Mouse (Mus musculus) MEL (cell line): ENCODE measurements around the gene Cab39.

ENCODE experiments used
- CTCF ChIP-seq, 3 experiments: IDR thresholded peaks in 2 of 3; conservative IDR thresholded peaks in 1 of 3; 2 replicates each; pipeline ENCODE4 v1.5.1; 2011 to 2012; ENCODE audit warnings: low read length in 3 of 3, low read depth in 2 of 3, mild to moderate bottlenecking in 2 of 3, improper control_type of control experiment in 1 of 3, inconsistent platforms in 1 of 3, mixed read lengths in 1 of 3, moderate library complexity in 1 of 3; ENCODE audit not compliant: control insufficient read depth in 1 of 3, insufficient read depth in 1 of 3, poor library complexity in 1 of 3, severe bottlenecking in 1 of 3
- EP300 ChIP-seq, 2 experiments: IDR thresholded peaks; 2 replicates each; pipeline ENCODE4 v1.6.1; 2011; ENCODE audit warnings: improper control_type of control experiment in 2 of 2, low read length in 2 of 2, low read depth in 1 of 2, mild to moderate bottlenecking in 1 of 2
- GATA1 ChIP-seq: IDR thresholded peaks from 2 replicates; pipeline ENCODE4 v1.6.1; 2011; ENCODE audit warnings: low read depth, low read length, improper control_type of control experiment
- POLR2A ChIP-seq, 2 experiments: IDR thresholded peaks; 2 replicates each; pipeline ENCODE4 v1.6.1; 2011 to 2012; ENCODE audit warnings: low read length in 2 of 2, mild to moderate bottlenecking in 2 of 2, control low read depth in 1 of 2, improper control_type of control experiment in 1 of 2, low read depth in 1 of 2, moderate library complexity in 1 of 2; ENCODE audit not compliant: control insufficient read depth in 1 of 2, insufficient read depth in 1 of 2, poor library complexity in 1 of 2

DNA sequence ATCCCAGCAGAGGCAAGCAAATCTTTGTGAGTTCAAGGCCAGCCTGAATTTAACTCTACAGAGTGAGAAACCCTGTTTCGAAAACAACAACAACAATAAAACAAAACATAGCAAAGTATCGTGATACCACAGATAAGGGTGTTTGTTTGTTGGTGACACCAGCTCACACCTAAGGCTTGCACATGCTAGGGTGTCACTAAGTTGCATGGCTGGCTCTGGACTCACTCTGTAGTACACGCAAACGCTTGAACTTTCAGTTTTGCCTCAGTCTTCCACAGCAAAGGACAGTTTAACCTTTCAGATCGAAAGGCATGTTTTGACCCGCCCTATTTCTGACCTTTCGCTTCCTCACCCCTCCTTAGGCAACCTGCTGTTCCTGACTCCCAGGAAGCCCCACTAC is 94.0 kb downstream of the Cab39 start:
- TF ChIP-seq CTCF (IDR thresholded peaks at IDR 0.05 in 2 of 3, conservative IDR thresholded peaks at IDR 0.05 in 1 of 3; ENCODE audit: control insufficient read depth in 1 of 3, insufficient read depth in 1 of 3, low read depth in 2 of 3, low read length in 3 of 3, poor library complexity in 1 of 3, severe bottlenecking in 1 of 3), result no peak
- TF ChIP-seq GATA1, result no peak
- no peak for TF ChIP-seq EP300 (IDR thresholded peaks at IDR 0.05; ENCODE audit: low read depth in 1 of 2, low read length in 2 of 2)
- TF ChIP-seq POLR2A (IDR thresholded peaks at IDR 0.05; ENCODE audit: control insufficient read depth in 1 of 2, insufficient read depth in 1 of 2, low read depth in 1 of 2, low read length in 2 of 2, poor library complexity in 1 of 2), result no peak
